Mouse (Mus musculus): ENCODE measurements around the gene Zbtb40.

Gene Zbtb40

GRCm38 (mm10) chr4:136970939-136971338 is 77.7 kb downstream of the Zbtb40 start:
- DNase-seq (ENCODE audit: low spot score): no peak

- no peak for DNase-seq (ENCODE audit: low spot score)
Measured at GRCm38 (mm10) chr4:136969503-136970276, 78.9 kb downstream of the Zbtb40 start.

- no peak for DNase-seq (ENCODE audit: low spot score)
Measured at GRCm38 (mm10) chr4:136969096-136969495, 79.5 kb downstream of the Zbtb40 start.

DNA sequence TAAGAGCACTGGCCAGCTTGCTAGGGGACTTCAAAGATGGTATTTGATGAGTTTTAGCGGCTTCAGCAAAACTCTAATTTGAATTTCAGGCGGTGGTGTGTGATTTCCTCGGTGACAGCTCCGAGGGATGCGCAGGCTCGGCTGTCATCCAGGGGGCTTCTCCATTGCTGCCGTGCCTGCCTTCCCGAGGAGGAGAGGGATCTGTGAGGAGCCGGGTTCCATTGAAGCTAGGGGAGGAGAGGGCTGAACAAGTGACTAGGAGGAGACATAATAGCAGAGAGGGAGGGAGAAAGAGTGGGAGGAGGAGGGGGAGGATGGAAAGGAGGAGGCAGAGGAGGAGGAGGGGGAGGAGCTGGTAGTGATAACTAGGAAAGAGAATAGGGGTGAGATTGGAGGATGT is 81.1 kb downstream of the Zbtb40 start:
- DNase-seq (ENCODE audit: low spot score): no peak

GRCm38 (mm10) chr4:136966493-136967390 is 81.9 kb downstream of the Zbtb40 start:
- DNase-seq (ENCODE audit: low spot score): no peak

- no peak for DNase-seq (ENCODE audit: low spot score)
Measured at GRCm38 (mm10) chr4:136964990-136965421, 83.6 kb downstream of the Zbtb40 start.

DNA sequence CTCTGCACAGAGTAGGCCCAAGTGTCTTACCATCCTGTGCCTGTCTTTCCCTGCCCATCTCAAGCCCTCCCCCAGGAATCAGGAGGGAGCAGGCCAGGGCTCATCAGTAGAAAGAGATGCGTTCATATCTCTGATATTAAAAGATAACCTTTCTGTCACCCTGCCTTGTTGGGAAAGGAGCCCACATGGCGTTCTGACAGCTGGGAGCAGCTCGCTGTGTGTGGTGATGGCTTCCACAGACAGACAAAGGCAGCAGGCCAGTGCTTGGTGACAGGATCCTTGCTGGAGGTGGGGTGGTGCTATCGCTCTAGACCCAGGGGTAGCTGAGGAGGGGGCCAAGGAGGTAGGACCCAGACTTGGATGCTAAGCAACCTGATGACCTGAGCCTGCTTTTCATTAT is 86.2 kb downstream of the Zbtb40 start:
- DNase-seq (ENCODE audit: low spot score): no peak

- DNase-seq (ENCODE audit: low spot score): no peak
Measured at GRCm38 (mm10) chr4:136961642-136962285, 86.8 kb downstream of the Zbtb40 start.

- no peak for DNase-seq (ENCODE audit: low spot score)
Measured at GRCm38 (mm10) chr4:136960581-136960980, 88.0 kb downstream of the Zbtb40 start.

GRCm38 (mm10) chr4:136960068-136960467 is 88.5 kb downstream of the Zbtb40 start:
- DNase-seq (ENCODE audit: low spot score): no peak

DNA sequence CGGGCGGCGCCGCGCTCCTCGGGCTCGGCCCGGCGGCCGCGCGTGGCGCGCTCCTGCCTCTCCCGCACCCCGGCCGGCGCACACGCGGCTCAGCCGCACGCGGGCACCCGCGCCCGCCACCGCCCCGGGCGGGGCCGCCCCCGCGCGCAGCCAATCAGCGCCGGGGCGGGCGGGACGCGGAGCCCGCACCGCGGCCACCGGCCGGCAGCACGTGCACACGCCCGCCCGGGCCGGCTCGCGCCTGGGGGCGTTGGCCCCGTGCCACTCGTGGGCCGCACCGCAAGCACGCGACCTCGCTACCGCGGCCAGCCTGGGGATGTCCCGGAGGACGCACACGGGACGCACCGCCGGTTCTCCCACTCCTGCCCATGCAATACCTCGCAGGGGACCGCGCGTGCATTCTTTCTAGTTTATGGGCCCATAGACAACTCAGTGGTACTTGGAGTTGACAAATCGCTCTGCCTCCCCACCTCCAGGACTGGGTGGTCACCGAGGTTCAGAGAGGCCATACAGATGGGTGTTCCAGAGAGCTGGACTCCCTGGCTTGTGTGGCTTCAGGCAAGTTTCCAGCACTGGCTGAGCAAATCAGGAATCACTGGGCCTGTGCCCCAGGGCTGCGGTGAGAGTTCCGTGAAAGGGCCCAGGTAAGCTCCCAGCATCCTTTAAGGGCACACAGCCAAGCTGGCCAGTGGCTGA is 91.7 kb downstream of the Zbtb40 start, which contains the start of gene Epha8:
Gene Epha8 (minus strand): TSS at position 66 of the 696 bp plus-strand sequence.
- no peak for DNase-seq (ENCODE audit: low spot score)

- no peak for DNase-seq (ENCODE audit: low spot score)
Measured at GRCm38 (mm10) chr4:136954562-136954961, 94.0 kb downstream of the Zbtb40 start.

DNA sequence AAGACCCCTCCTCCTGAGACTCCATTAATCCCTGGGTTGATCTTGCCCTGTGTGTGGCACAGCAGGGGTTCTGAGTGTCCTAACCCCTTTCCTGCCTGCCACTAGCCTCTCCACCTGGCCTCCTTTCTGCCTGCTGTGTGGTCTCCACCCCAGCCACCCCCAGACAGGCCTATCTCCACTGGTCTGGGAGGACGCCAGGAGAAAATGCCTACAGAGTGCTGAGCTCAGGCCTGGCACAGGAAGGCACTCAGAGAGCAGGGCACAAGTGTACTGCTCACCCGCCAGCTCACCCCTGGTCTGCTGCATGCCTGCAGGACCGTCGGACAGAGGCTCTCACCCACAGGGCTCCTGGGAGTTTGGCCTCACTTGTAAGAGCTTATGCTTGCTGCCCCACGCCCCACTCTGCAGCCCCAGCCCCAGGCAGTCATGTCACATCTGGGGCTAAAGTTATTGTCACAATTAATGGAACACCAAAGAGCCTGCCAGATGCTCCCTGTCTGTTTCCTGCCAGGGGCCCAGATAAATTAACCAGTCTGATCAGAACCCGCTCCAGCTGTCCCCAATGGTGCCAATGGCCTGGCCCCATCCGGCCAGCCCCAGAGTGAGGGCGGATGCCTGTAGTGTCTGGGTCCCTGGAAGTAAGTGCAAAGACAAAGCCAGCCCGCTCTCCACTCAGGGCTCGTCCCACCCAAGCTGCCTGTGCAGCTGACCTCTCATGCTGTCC is 99.2 kb downstream of the Zbtb40 start:
- DNase-seq (ENCODE audit: low spot score): no peak

- no peak for DNase-seq (ENCODE audit: low spot score)
Measured at GRCm38 (mm10) chr4:136945397-136945796, 103.2 kb downstream of the Zbtb40 start.

DNA sequence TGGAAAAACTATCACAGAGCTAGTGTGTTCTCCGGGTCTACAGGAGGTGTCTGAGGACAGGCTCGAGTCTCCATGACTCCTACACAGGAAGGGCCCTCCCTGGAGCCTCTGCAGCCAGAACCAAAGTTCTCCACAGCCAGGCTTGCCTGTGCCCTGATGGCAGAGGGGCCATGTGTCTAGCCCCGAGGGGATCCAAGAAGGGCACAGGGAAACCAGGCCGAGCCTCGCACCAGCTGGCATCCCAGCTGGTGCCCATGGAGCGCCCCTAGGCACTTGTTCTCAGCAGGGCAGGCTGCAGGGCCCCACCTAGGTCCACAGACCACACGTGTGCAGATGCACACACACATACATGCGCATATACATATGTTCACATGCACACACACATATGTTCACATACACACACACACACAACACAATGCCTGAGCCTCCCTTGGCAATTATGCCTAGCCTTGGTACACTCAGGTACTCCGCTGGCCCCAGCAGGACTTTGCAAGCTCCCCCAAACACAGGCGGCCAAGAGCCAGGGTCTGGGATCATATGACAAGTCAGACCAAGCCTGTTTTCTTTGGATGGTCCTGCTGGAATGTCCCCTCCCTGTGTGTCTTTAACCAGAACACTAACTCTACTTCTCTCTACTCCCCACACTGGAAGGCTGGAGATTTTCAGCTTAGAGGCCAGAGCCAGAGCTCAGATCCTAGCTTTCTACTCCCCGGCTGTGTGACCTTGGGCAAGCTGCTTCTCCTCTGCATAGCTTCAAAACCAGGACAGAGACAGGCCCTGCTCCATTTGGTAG is 103.8 kb downstream of the Zbtb40 start:
- no peak for DNase-seq (ENCODE audit: low spot score)

DNA sequence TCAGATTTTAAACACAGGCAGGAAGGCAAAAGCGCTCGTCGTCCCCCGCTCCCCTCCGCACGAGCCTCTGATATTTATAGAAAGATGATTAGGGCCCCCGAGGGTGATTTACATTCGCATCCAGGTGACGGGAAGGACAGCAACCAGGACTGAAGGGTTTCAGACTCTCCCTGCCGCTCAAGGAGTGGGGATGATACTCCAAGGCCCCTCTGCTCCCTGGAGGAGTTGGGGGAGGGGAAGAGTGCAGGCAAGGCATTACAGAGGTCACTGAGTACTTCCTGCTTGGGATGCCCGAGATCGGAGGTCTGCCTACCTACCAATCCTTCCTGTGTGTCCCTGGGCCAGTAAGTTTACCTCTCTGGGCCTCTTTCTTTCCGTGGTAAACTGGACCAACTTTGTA is 105.4 kb downstream of the Zbtb40 start:
- no peak for DNase-seq (ENCODE audit: low spot score)

DNA sequence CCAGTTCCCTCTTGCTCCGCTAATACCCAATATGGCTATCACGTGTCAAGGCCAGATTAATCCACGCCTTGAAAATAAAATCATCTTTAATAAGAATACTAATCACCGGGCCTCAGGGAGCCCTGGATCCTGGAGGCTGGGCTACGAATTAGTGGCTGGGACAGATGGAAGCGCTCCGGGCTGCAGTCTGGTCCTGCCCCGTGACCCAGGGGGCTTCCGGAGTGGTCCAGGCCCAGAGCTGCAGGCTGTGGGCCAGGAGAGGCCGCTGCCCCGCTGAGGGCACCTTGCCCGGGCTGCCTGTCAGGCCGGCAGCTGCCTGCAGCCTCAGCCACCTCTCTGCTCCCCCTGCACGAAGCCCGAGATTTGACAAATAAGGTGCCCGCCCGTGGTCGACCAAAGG is 105.8 kb downstream of the Zbtb40 start:
- DNase-seq (ENCODE audit: low spot score): no peak

DNA sequence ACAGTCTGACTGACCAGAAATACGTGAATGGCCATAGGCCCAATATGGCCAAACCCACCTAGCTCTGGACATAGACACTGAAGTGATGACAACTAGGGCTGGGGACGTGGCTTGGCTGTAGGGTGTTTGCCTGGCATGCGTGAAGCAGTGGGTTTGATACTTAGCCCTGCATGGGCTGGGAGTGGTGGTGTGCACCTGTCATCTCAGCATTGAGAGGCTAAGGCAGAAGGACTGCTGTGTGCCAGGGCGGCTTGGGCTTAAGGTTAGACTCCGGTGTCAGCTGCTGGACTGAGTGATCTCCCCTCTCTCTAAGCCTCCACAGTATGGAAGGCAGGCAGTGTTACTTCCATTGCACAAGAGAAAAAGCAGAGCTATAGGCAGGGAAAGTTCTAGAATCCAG is 110.7 kb downstream of the Zbtb40 start:
- no peak for DNase-seq (ENCODE audit: low spot score)

- no peak for DNase-seq (ENCODE audit: low spot score)
Measured at GRCm38 (mm10) chr4:136937344-136937743, 111.3 kb downstream of the Zbtb40 start.

Measured in T-cell, adult 2 months (primary cell).